Mouse (Mus musculus) right cerebral cortex, postnatal 25 days (tissue): ENCODE measurements around the gene Inpp5k.
"Not testable (repeated sequence)": the region's sequence is repeated elsewhere in the genome, so short reads cannot be mapped to it uniquely, and the experiment has no call there.

Experiments used
- DNase-seq: peaks from one replicate; pipeline ENCODE4 v3.0.0; 2022

Inpp5k gene

GRCm38 (mm10) chr11:75684462-75684861 is 53.7 kb downstream of the Inpp5k start:
- DNase-seq: no peak

- DNase-seq: no peak
Observed at GRCm38 (mm10) chr11:75684956-75685355, 54.2 kb downstream of the Inpp5k start.

GRCm38 (mm10) chr11:75687343-75687993 is 56.7 kb downstream of the Inpp5k start:
- DNase-seq: no peak

GRCm38 (mm10) chr11:75688132-75688531 is 57.3 kb downstream of the Inpp5k start:
- no peak for DNase-seq

GRCm38 (mm10) chr11:75689977-75690376 is 59.2 kb downstream of the Inpp5k start:
- no peak for DNase-seq

GRCm38 (mm10) chr11:75691047-75691446 is 60.3 kb downstream of the Inpp5k start:
- no peak for DNase-seq

- DNase-seq: no peak
Observed at GRCm38 (mm10) chr11:75693570-75693969, 62.8 kb downstream of the Inpp5k start.

GRCm38 (mm10) chr11:75697464-75697863 is 66.7 kb downstream of the Inpp5k start:
- DNase-seq: not testable (repeated sequence)
